Mouse (Mus musculus): ENCODE results near the gene Wrb. TPM values are rescaled to one million over a fixed set of nuclear protein-coding genes. Genes with fewer than 3 reads are reported as not detected.
"Not testable (repeated sequence)": the region's sequence is repeated elsewhere in the genome, so short reads cannot be mapped to it uniquely, and the experiment has no call there.

Wrb gene
- polyA plus RNA-seq (2015; fragmentation: Nextera tagmentation; extraction: Ambion mirVana), result 169 and 172 TPM in 2 replicates

GRCm38 (mm10) chr16:96145110-96145800, at the start of gene Wrb:
Gene Wrb (plus strand): TSS chr16:96145407.
- Histone ChIP-seq H3K27me3 (0 out of 2 replicates have a peak, but pooled peaks cover 2% of the 10 kb centered on the region), H3K4me1 (replicated peaks) (peaks cover 30% of the 10 kb centered on the region), H3K4me2 (peak within 1 kb of the TSS; percentile 80), H3K4me3 (peak within 1 kb of the TSS; percentile 86), H3K9ac (peak within 1 kb of the TSS; percentile 91), H3K9me3 (0 out of 2 replicates have a peak, but pooled peaks cover 2% of the 10 kb centered on the region), H3K27ac (peak within 1 kb of the TSS; percentile 84), H3K36me3 (no peaks in the 10 kb centered on the region)
- under 1% methylated on average over 68 of the region's 68 CpGs for WGBS
- ATAC-seq (ENCODE audit: low FRiP score), result peak; percentile 97

GRCm38 (mm10) chr16:96095966-96096365, 49.2 kb upstream of the Wrb start:
- Histone ChIP-seq H3K4me3 (no peak overlapping the region), H3K9me3 (no peaks in the 10 kb centered on the region), H3K27me3 (no peaks in the 10 kb centered on the region), H3K36me3 (no peaks in the 10 kb centered on the region), H3K9ac (no peak overlapping the region), H3K27ac (no peak overlapping the region), H3K4me2 (no peak overlapping the region), H3K4me1 (replicated peaks) (no peaks in the 10 kb centered on the region)
- no peak for ATAC-seq (ENCODE audit: low FRiP score)
- 87% methylated on average over 5 of the region's 5 CpGs for WGBS

GRCm38 (mm10) chr16:96097811-96098210, 47.4 kb upstream of the Wrb start:
- H3K27me3 ChIP-seq; H3K4me2 ChIP-seq; H3K27ac ChIP-seq; H3K36me3 ChIP-seq; H3K9me3 ChIP-seq; H3K4me3 ChIP-seq; ATAC-seq (ENCODE audit: low FRiP score); H3K4me1 ChIP-seq (replicated peaks); H3K9ac ChIP-seq: not testable (repeated sequence)

GRCm38 (mm10) chr16:96103036-96103435, 42.2 kb upstream of the Wrb start:
- H3K4me2 ChIP-seq, result no peak overlapping the region
- no peak for ATAC-seq (ENCODE audit: low FRiP score)
- H3K9ac ChIP-seq, result no peak overlapping the region
- H3K27ac ChIP-seq, result no peak overlapping the region
- 39% methylated on average over 2 of the region's 2 CpGs for WGBS
- no peaks in the 10 kb centered on the region for H3K4me1 ChIP-seq (replicated peaks)
- no peak overlapping the region for H3K4me3 ChIP-seq
- H3K36me3 ChIP-seq, result no peaks in the 10 kb centered on the region
- no peaks in the 10 kb centered on the region for H3K9me3 ChIP-seq
- H3K27me3 ChIP-seq, result no peaks in the 10 kb centered on the region

GRCm38 (mm10) chr16:96109673-96110072, 35.5 kb upstream of the Wrb start:
- Histone ChIP-seq H3K27ac (no peak overlapping the region), H3K9me3 (no peaks in the 10 kb centered on the region), H3K4me3 (no peak overlapping the region), H3K27me3 (no peaks in the 10 kb centered on the region), H3K4me2 (no peak overlapping the region), H3K9ac (no peak overlapping the region), H3K36me3 (no peaks in the 10 kb centered on the region), H3K4me1 (replicated peaks) (no peaks in the 10 kb centered on the region)
- ATAC-seq (ENCODE audit: low FRiP score), result no peak
- WGBS, result 63% methylated on average over 4 of the region's 4 CpGs

- ATAC-seq (ENCODE audit: low FRiP score), result no peak
- WGBS, result 88% methylated on average over 5 of the region's 5 CpGs
- Histone ChIP-seq H3K4me2 (no peak overlapping the region), H3K9me3 (no peaks in the 10 kb centered on the region), H3K9ac (no peak overlapping the region), H3K27me3 (no peaks in the 10 kb centered on the region), H3K36me3 (no peaks in the 10 kb centered on the region), H3K4me3 (no peak overlapping the region), H3K27ac (no peak overlapping the region), H3K4me1 (replicated peaks) (no peaks in the 10 kb centered on the region)
These were observed 34.4 kb upstream of the Wrb start for GRCm38 (mm10) chr16:96110655-96111345.

GRCm38 (mm10) chr16:96112769-96113168, 32.4 kb upstream of the Wrb start:
- Histone ChIP-seq H3K27me3 (no peaks in the 10 kb centered on the region), H3K36me3 (peaks cover 5% of the 10 kb centered on the region), H3K4me1 (replicated peaks) (no peaks in the 10 kb centered on the region), H3K27ac (no peak overlapping the region), H3K4me2 (no peak overlapping the region), H3K9ac (no peak overlapping the region), H3K4me3 (no peak overlapping the region), H3K9me3 (no peaks in the 10 kb centered on the region)
- WGBS, result 44% methylated on average over 2 of the region's 2 CpGs
- ATAC-seq (ENCODE audit: low FRiP score), result no peak

GRCm38 (mm10) chr16:96114729-96115128, 30.5 kb upstream of the Wrb start:
- H3K9ac ChIP-seq, result no peak overlapping the region
- H3K36me3 ChIP-seq, result peaks cover 25% of the 10 kb centered on the region
- H3K4me2 ChIP-seq, result no peak overlapping the region
- no peak overlapping the region for H3K27ac ChIP-seq
- no peaks in the 10 kb centered on the region for H3K4me1 ChIP-seq (replicated peaks)
- H3K9me3 ChIP-seq, result no peaks in the 10 kb centered on the region
- whole genome bisulfite sequencing, result 52% methylated on average over 4 of the region's 4 CpGs
- no peaks in the 10 kb centered on the region for H3K27me3 ChIP-seq
- no peak overlapping the region for H3K4me3 ChIP-seq
- no peak for ATAC-seq (ENCODE audit: low FRiP score)

GRCm38 (mm10) chr16:96120022-96120623, 25.1 kb upstream of the Wrb start:
- no peak overlapping the region for H3K4me2 ChIP-seq
- ATAC-seq (ENCODE audit: low FRiP score), result no peak
- 83% methylated on average over 4 of the region's 4 CpGs for WGBS
- no peaks in the 10 kb centered on the region for H3K27me3 ChIP-seq
- peaks cover 14% of the 10 kb centered on the region for H3K4me1 ChIP-seq (replicated peaks)
- H3K27ac ChIP-seq, result no peak overlapping the region
- no peaks in the 10 kb centered on the region for H3K9me3 ChIP-seq
- H3K36me3 ChIP-seq, result peaks cover 71% of the 10 kb centered on the region
- no peak overlapping the region for H3K9ac ChIP-seq
- H3K4me3 ChIP-seq, result no peak overlapping the region

- WGBS, result 7% methylated on average over 19 of the region's 19 CpGs
These were observed 18.5 kb upstream of the Wrb start for GRCm38 (mm10) chr16:96126684-96127171.

GRCm38 (mm10) chr16:96127288-96127656, 17.9 kb upstream of the Wrb start:
- no peaks in the 10 kb centered on the region for H3K27me3 ChIP-seq
- peak overlapping the region; percentile 99 for H3K9ac ChIP-seq
- no peaks in the 10 kb centered on the region for H3K9me3 ChIP-seq
- 0% methylated on average over 25 of the region's 52 CpGs for WGBS
- peak overlapping the region; percentile 99 for H3K27ac ChIP-seq
- peak overlapping the region; percentile 92 for H3K4me3 ChIP-seq
- peak overlapping the region; percentile 95 for H3K4me2 ChIP-seq
- peaks cover 43% of the 10 kb centered on the region for H3K36me3 ChIP-seq
- ATAC-seq (ENCODE audit: low FRiP score), result peak; percentile 82
- peaks cover 36% of the 10 kb centered on the region for H3K4me1 ChIP-seq (replicated peaks)

More at GRCm38 (mm10) chr16:96126684-96127171, 18.5 kb upstream of the Wrb start:
- Histone ChIP-seq H3K36me3 (peaks cover 46% of the 10 kb centered on the region), H3K4me3 (peak overlapping the region; percentile 92), H3K9ac (peak overlapping the region; percentile 99), H3K27me3 (no peaks in the 10 kb centered on the region), H3K4me1 (replicated peaks) (peaks cover 36% of the 10 kb centered on the region), H3K9me3 (no peaks in the 10 kb centered on the region), H3K27ac (peak overlapping the region; percentile 99), H3K4me2 (peak overlapping the region; percentile 95)
- no peak for ATAC-seq (ENCODE audit: low FRiP score)

GRCm38 (mm10) chr16:96127657-96128344, 17.4 kb upstream of the Wrb start, which contains the start of gene Hmgn1:
Gene Hmgn1 (minus strand): TSS chr16:96127729.
- H3K9ac ChIP-seq, result peak within 1 kb of the TSS; percentile 99
- no peaks in the 10 kb centered on the region for H3K27me3 ChIP-seq
- peak within 1 kb of the TSS; percentile 92 for H3K4me3 ChIP-seq
- ATAC-seq (ENCODE audit: low FRiP score), result peak; percentile 97
- H3K4me1 ChIP-seq (replicated peaks), result peaks cover 36% of the 10 kb centered on the region
- no peaks in the 10 kb centered on the region for H3K9me3 ChIP-seq
- peaks cover 37% of the 10 kb centered on the region for H3K36me3 ChIP-seq
- peak within 1 kb of the TSS; percentile 95 for H3K4me2 ChIP-seq
- WGBS, result under 1% methylated on average over 64 of the region's 72 CpGs
- H3K27ac ChIP-seq, result peak within 1 kb of the TSS; percentile 99

Measured in hindbrain, embryonic 13.5 days (tissue).